Mouse (Mus musculus): ENCODE measurements around the gene Tmem126b.

The Tmem126b gene

GRCm38 (mm10) chr7:90426020-90427001, 49.5 kb downstream of the Tmem126b start, which contains the start of gene Ccdc89:
Gene Ccdc89, plus strand, starts transcription at chr7:90426577.
- DNase-seq (ENCODE audit: low spot score in 2 of 2): no peak

Measured in thymus, postnatal 10 days (tissue).